Mouse (Mus musculus) C3H10T1/2 (cell line): ENCODE measurements around the gene Ssh2. TPM values are rescaled to one million over a fixed set of nuclear protein-coding genes. Genes with fewer than 3 reads are reported as not detected.

Experiments used
- polyA plus RNA-seq, 2 experiments: library from polyadenylated mRNA; unstranded; fragments of >200 nt; fragmentation: generic; extraction: Trizol; gene quantifications; one replicate each; pipeline ENCODE4 v1.2.1; 2012; ENCODE audit warnings: missing spikeins in 2 of 2

Gene Ssh2
- 1 to 10 TPM in 1 of 2 experiments, under 1 TPM in 1; 0.30 to 1.7 TPM for polyA plus RNA-seq

GRCm38 (mm10) chr11:77215951-77216760 is at the start of gene Ssh2:
Gene Ssh2, plus strand, starts transcription at chr11:77216287.

DNA sequence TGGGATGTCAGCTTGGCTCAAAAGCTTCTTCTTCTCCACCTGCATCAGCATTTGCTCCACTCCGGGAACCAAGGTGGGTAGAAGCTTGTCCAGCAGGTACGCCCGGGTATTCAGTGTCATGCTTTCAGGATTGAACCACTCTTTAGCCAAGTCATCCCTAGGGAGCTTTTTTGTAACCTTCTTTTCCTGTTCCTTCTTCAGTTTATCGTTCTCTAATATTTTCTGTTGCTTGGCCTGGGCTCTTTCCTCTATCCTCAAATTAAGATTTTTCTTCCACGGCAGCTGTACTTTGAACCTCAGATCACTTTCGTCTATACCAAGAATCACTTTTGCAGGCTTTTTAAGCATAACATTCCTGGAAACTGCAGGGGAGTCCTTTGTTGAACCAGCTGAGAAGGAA is 27.2 kb upstream of the Ssh2 start, which contains the start of gene Efcab5:
Efcab5 (minus strand) TSS at position 101 of the 400 bp plus-strand sequence.

GRCm38 (mm10) chr11:77462283-77463100 is 246.4 kb downstream of the Ssh2 start, which contains the start of gene Coro6:
Gene Coro6, plus strand, starts transcription at chr11:77462411.

DNA sequence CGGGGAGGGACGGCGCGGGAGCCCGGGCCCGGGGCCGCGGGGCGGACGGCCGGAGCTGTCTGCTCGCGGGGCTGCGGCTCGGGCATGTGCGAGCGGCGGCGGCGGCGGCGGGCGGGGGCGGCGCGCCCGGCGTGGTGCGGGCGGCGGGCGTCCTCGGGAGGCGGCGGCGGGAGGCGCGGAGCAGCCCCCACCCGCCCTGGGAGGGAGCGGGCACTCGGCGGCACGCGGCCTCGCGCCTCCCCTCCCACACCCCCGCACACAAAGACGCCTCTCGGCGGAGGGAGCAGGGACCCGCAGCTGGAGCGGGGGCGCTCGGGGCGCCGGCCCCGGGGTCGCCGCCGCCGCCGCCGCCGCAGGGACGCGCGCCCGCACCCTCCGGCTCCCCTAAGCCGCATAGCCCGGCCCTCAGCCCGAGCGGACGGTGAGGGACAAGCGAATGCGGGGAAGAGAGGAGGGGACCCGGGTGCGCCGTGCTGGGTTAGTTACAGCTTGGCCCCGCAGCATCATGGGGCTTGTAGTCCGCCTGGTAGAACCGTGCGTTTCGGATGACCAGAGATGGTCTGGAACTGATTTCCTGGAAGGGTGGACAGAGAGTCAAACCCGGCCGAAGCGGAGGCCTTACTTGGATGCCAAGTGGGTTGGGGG is 273.6 kb downstream of the Ssh2 start, which contains the start of gene Ankrd13b:
Ankrd13b (minus strand) TSS at position 88 of the 645 bp plus-strand sequence.

GRCm38 (mm10) chr11:77493512-77494343 is 277.6 kb downstream of the Ssh2 start, which contains the start of gene Git1:
Gene Git1, plus strand, starts transcription at chr11:77493562.

Other genes with a start within 250 kb of the Ssh2 start
- under 1 TPM; 0.04 to 0.05 TPM for gene Slc6a4, start 217.7 kb upstream of the Ssh2 start, polyA plus RNA-seq
- gene Nsrp1, start 137.9 kb upstream of the Ssh2 start, polyA plus RNA-seq: 1 to 10 TPM; 1.4 to 4.4 TPM
- gene Efcab5, start 27.3 kb upstream of the Ssh2 start, polyA plus RNA-seq: under 1 TPM; 0.01 to 0.26 TPM
- under 1 TPM; 0.02 to 0.04 TPM for gene Coro6, start 246.1 kb downstream of the Ssh2 start, polyA plus RNA-seq